Mouse (Mus musculus) midbrain, embryonic 14.5 days (tissue): ENCODE data around the gene Cd81. TPM values are rescaled to one million over a fixed set of nuclear protein-coding genes. Genes with fewer than 3 reads are reported as not detected.

Source experiments
- ATAC-seq: fragments of 200-750 bp; cut with Nextera tagmentation; 2 replicates; pipeline ENCODE4 v1.8.0; 2017; ENCODE audit warnings: moderate number of reproducible peaks, moderate library complexity; ENCODE audit not compliant: low FRiP score, low TSS enrichment
- DNase-seq: peaks from one replicate; pipeline ENCODE4 v3.0.0-alpha.2; 2015
- H3K27ac ChIP-seq: fragments of 300-500 bp; sonication (generic); replicated peaks from 2 replicates; pipeline ENCODE4 v1.5.1; 2014; ENCODE audit warnings: mild to moderate bottlenecking, low read depth, low read length, moderate library complexity
- H3K27me3 ChIP-seq: fragments of 300-500 bp; sonication (generic); 2 replicates; pipeline ENCODE4 v1.6.1; 2014; ENCODE audit warnings: low read length, control low read depth, mixed read lengths; ENCODE audit not compliant: control insufficient read depth, insufficient read depth
- H3K36me3 ChIP-seq: fragments of 300-500 bp; sonication (generic); 2 replicates; pipeline ENCODE4 v1.6.1; 2014; ENCODE audit warnings: low read length, control low read depth; ENCODE audit not compliant: control insufficient read depth, insufficient read depth
- H3K4me1 ChIP-seq: fragments of 300-500 bp; sonication (generic); 2 replicates; pipeline ENCODE4 v1.6.1; 2014; ENCODE audit warnings: mild to moderate bottlenecking, antibody characterized with exemption, low read length, control low read depth; ENCODE audit not compliant: control insufficient read depth, insufficient read depth
- H3K4me2 ChIP-seq: fragments of 300-500 bp; sonication (generic); 2 replicates; pipeline ENCODE4 v1.6.1; 2014; ENCODE audit warnings: mild to moderate bottlenecking, low read length, moderate library complexity
- H3K4me3 ChIP-seq: fragments of 300-500 bp; sonication (generic); replicated peaks from 2 replicates; pipeline ENCODE4 v1.5.1; 2014; ENCODE audit warnings: low read depth, low read length
- H3K9ac ChIP-seq: fragments of 300-500 bp; sonication (generic); replicated peaks from 2 replicates; pipeline ENCODE4 v1.6.1; 2014; ENCODE audit warnings: mild to moderate bottlenecking, low read length, moderate library complexity
- H3K9me3 ChIP-seq: fragments of 300-500 bp; sonication (generic); 2 replicates; pipeline ENCODE4 v1.6.1; 2016; ENCODE audit warnings: low read length, control low read depth, mixed read lengths; ENCODE audit not compliant: control insufficient read depth
- WGBS: fragments of 180-500 bp; shearing (Covaris S2); extraction: QIAGEN DNeasy Blood & Tissue Kit; methylation state at CpG from one replicate; pipeline ENCODE4 v1.1.7; 2014; 5-methylcytosine and 5-hydroxymethylcytosine counted together
- polyA plus RNA-seq: library from polyadenylated mRNA; unstranded; fragments of >200 nt; fragmentation: Nextera tagmentation; extraction: Ambion mirVana; gene quantifications from 2 replicates; pipeline ENCODE4 v1.2.1, GENCODE M21; 2014

Cd81 gene
- polyA plus RNA-seq, 1 experiment from 2014 or later, result 316 TPM

GRCm38 (mm10) chr7:143058221-143058697, 5.7 kb downstream of the Cd81 start:
- H3K27ac ChIP-seq, result no peak overlapping the region; the same call in none of the 2 replicates
- no peak for ATAC-seq
- H3K4me1 ChIP-seq, result peaks cover 27% of the 10 kb centered on the region

GRCm38 (mm10) chr7:143059202-143059870, 6.8 kb downstream of the Cd81 start:
- no peak for DNase-seq
- ATAC-seq, result no peak
- Histone ChIP-seq H3K4me1 (peaks cover 17% of the 10 kb centered on the region), H3K9ac (no peak overlapping the region), H3K4me3 (no peak overlapping the region), H3K4me2 (no peak overlapping the region), H3K9me3 (no peaks in the 10 kb centered on the region), H3K36me3 (peaks cover 27% of the 10 kb centered on the region), H3K27me3 (no peaks in the 10 kb centered on the region), H3K27ac (no peak overlapping the region; the same call in 1 of the 2 replicates)
- WGBS, result 76% methylated on average over 5 of the region's 5 CpGs

More at GRCm38 (mm10) chr7:143058221-143058697, 5.7 kb downstream of the Cd81 start:
- H3K27me3 ChIP-seq, result no peaks in the 10 kb centered on the region
- H3K9ac ChIP-seq, result no peak overlapping the region
- no peak overlapping the region for H3K4me3 ChIP-seq
- no peaks in the 10 kb centered on the region for H3K9me3 ChIP-seq
- H3K4me2 ChIP-seq, result no peak overlapping the region
- 86% methylated on average over 5 of the region's 5 CpGs for WGBS
- DNase-seq, result no peak
- peaks cover 16% of the 10 kb centered on the region for H3K36me3 ChIP-seq

GRCm38 (mm10) chr7:143062704-143063103, 10.2 kb downstream of the Cd81 start:
- H3K9me3 ChIP-seq, result no peaks in the 10 kb centered on the region
- 86% methylated on average over 2 of the region's 2 CpGs for WGBS
- H3K4me1 ChIP-seq, result no peaks in the 10 kb centered on the region
- peaks cover 55% of the 10 kb centered on the region for H3K36me3 ChIP-seq
- no peak for DNase-seq
- no peak overlapping the region for H3K27ac ChIP-seq
- no peak overlapping the region for H3K9ac ChIP-seq
- H3K4me3 ChIP-seq, result no peak overlapping the region
- no peaks in the 10 kb centered on the region for H3K27me3 ChIP-seq
- no peak for ATAC-seq
- no peak overlapping the region for H3K4me2 ChIP-seq

GRCm38 (mm10) chr7:143064226-143064625, 11.7 kb downstream of the Cd81 start:
- Histone ChIP-seq H3K4me1 (peaks cover 11% of the 10 kb centered on the region), H3K9ac (no peak overlapping the region), H3K27ac (no peak overlapping the region), H3K9me3 (no peaks in the 10 kb centered on the region), H3K4me3 (no peak overlapping the region), H3K27me3 (no peaks in the 10 kb centered on the region), H3K36me3 (peaks cover 55% of the 10 kb centered on the region), H3K4me2 (no peak overlapping the region)
- no peak for DNase-seq
- ATAC-seq, result no peak
- WGBS, result 14% methylated on average over 6 of the region's 6 CpGs

GRCm38 (mm10) chr7:143065692-143066091, 13.2 kb downstream of the Cd81 start:
- Histone ChIP-seq H3K4me3 (no peak overlapping the region), H3K36me3 (peaks cover 55% of the 10 kb centered on the region), H3K27ac (no peak overlapping the region), H3K9ac (no peak overlapping the region), H3K4me2 (no peak overlapping the region), H3K9me3 (no peaks in the 10 kb centered on the region), H3K27me3 (no peaks in the 10 kb centered on the region), H3K4me1 (peaks cover 19% of the 10 kb centered on the region)
- ATAC-seq (no peak), DNase-seq (no peak)
- 98% methylated on average over 2 of the region's 2 CpGs for WGBS

- Histone ChIP-seq H3K36me3 (peaks cover 47% of the 10 kb centered on the region), H3K4me3 (no peak overlapping the region), H3K9me3 (no peaks in the 10 kb centered on the region), H3K27ac (peak overlapping the region; percentile 98; the same call in 1 of the 2 replicates), H3K4me1 (peaks cover 20% of the 10 kb centered on the region), H3K4me2 (peak overlapping the region; percentile 83), H3K9ac (no peak overlapping the region), H3K27me3 (no peaks in the 10 kb centered on the region)
- DNase-seq, result no peak
- 77% methylated on average over 2 of the region's 2 CpGs for WGBS
- no peak for ATAC-seq
Observed at GRCm38 (mm10) chr7:143067469-143067868, 14.9 kb downstream of the Cd81 start.

GRCm38 (mm10) chr7:143067897-143068296, 15.4 kb downstream of the Cd81 start:
- peak overlapping the region; percentile 83 for H3K4me3 ChIP-seq
- ATAC-seq (no peak), DNase-seq (no peak)
- peak overlapping the region; percentile 83 for H3K4me2 ChIP-seq
- peaks cover 20% of the 10 kb centered on the region for H3K4me1 ChIP-seq
- H3K9ac ChIP-seq, result no peak overlapping the region; the same call in 1 of the 2 replicates
- 81% methylated on average over 3 of the region's 3 CpGs for WGBS
- peaks cover 43% of the 10 kb centered on the region for H3K36me3 ChIP-seq
- no peaks in the 10 kb centered on the region for H3K27me3 ChIP-seq
- H3K27ac ChIP-seq, result peak overlapping the region; percentile 98
- H3K9me3 ChIP-seq, result no peaks in the 10 kb centered on the region

GRCm38 (mm10) chr7:143068316-143068881, 15.9 kb downstream of the Cd81 start:
- Histone ChIP-seq H3K9ac (peak overlapping the region; percentile 72), H3K27me3 (no peaks in the 10 kb centered on the region), H3K9me3 (no peaks in the 10 kb centered on the region), H3K4me1 (peaks cover 20% of the 10 kb centered on the region), H3K36me3 (peaks cover 38% of the 10 kb centered on the region), H3K4me3 (peak overlapping the region; percentile 83), H3K27ac (peak overlapping the region; percentile 98), H3K4me2 (peak overlapping the region; percentile 83)
- 41% methylated on average over 13 of the region's 13 CpGs for WGBS
- DNase-seq, result peak; percentile 64
- ATAC-seq, result peak; percentile 1; the same call in 1 of the 2 replicates
